Mouse (Mus musculus): ENCODE results near the gene Acp4.

DNA sequence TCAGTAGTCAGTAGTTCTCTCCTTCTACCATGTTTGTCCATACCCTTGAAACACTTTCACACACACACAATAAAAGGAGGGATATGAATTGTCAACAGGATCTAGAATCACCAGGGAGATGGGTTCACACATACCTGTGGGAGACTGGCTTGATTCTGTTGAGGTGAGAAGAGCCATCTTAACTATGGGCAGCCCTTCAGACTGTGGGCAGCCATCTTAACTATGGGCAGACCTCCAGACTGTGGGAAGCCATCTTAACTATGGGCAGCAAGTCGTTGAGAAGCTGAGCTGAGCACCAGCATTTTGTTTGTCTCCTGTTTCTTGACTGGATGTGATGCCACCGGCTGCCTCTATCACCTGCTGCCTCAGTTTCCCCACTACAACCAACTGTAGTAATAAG is 14.1 kb upstream of the Acp4 start:
- no peak for TF ChIP-seq CTCF (IDR thresholded peaks at IDR 0.05; ENCODE audit: borderline replicate concordance, extremely low read depth, insufficient read depth, insufficient read length)
- no peak for TF ChIP-seq POLR2A (IDR thresholded peaks at IDR 0.05; ENCODE audit: borderline replicate concordance, extremely low read depth, insufficient read depth, insufficient read length, poor library complexity, severe bottlenecking)
